Mouse (Mus musculus) heart, embryonic 12.5 days (tissue): ENCODE results near the gene Sla2. TPM values are rescaled to one million over a fixed set of nuclear protein-coding genes. Genes with fewer than 3 reads are reported as not detected.
"Not testable (repeated sequence)": the region's sequence is repeated elsewhere in the genome, so short reads cannot be mapped to it uniquely, and the experiment has no call there.

Experiments
- ATAC-seq: fragments of 200-750 bp; cut with Nextera tagmentation; 2 replicates; pipeline ENCODE4 v1.8.0; 2017; ENCODE audit warnings: moderate TSS enrichment, moderate library complexity; ENCODE audit not compliant: insufficient number of reproducible peaks, low FRiP score
- H3K27ac ChIP-seq: fragments of 300-500 bp; sonication (generic); 2 replicates; pipeline ENCODE4 v1.5.1; 2016; ENCODE audit warnings: mild to moderate bottlenecking, moderate library complexity; ENCODE audit not compliant: poor library complexity, severe bottlenecking
- H3K27me3 ChIP-seq: fragments of 300-500 bp; sonication (generic); replicated peaks from 2 replicates; pipeline ENCODE4 v1.6.1; 2016; ENCODE audit warnings: mild to moderate bottlenecking, moderate library complexity
- H3K36me3 ChIP-seq: fragments of 300-500 bp; sonication (generic); 2 replicates; pipeline ENCODE4 v1.6.1; 2016; ENCODE audit warnings: mild to moderate bottlenecking, moderate library complexity
- H3K4me1 ChIP-seq: fragments of 300-500 bp; sonication (generic); replicated peaks from 2 replicates; pipeline ENCODE4 v1.6.1; 2016; ENCODE audit warnings: mild to moderate bottlenecking
- H3K4me2 ChIP-seq: fragments of 300-500 bp; sonication (generic); 2 replicates; pipeline ENCODE4 v1.6.1; 2016; ENCODE audit warnings: mild to moderate bottlenecking, moderate library complexity
- H3K4me3 ChIP-seq: fragments of 300-500 bp; sonication (generic); 2 replicates; pipeline ENCODE4 v1.5.1; 2016; ENCODE audit warnings: mild to moderate bottlenecking
- H3K9ac ChIP-seq: fragments of 300-500 bp; sonication (generic); 2 replicates; pipeline ENCODE4 v1.6.1; 2016; ENCODE audit warnings: mild to moderate bottlenecking, moderate library complexity
- H3K9me3 ChIP-seq: fragments of 300-500 bp; sonication (generic); replicated peaks from 2 replicates; pipeline ENCODE4 v1.6.1; 2016; ENCODE audit warnings: mild to moderate bottlenecking, moderate library complexity
- WGBS: fragments of 180-500 bp; shearing (Covaris S2); methylation state at CpG from one replicate; pipeline ENCODE4 v1.1.7; 2016; 5-methylcytosine and 5-hydroxymethylcytosine counted together
- polyA plus RNA-seq: library from polyadenylated mRNA; unstranded; fragments of >200 nt; fragmentation: Nextera tagmentation; extraction: Ambion mirVana; gene quantifications from 2 replicates; pipeline ENCODE4 v1.2.1, GENCODE M21; 2016

The Sla2 gene
- polyA plus RNA-seq, 1 experiment from 2014 or later, result 0.55 TPM

GRCm38 (mm10) chr2:156885666-156886065 lies 1.3 kb downstream of the Sla2 start:
- not testable (repeated sequence) for H3K4me3 ChIP-seq
- WGBS, result 72% methylated on average over 2 of the region's 2 CpGs

GRCm38 (mm10) chr2:156884396-156885211 lies 2.4 kb downstream of the Sla2 start:
- H3K4me2 ChIP-seq, result no peak overlapping the region
- WGBS, result 76% methylated on average over 10 of the region's 10 CpGs

More at GRCm38 (mm10) chr2:156885666-156886065, 1.3 kb downstream of the Sla2 start:
- ATAC-seq, H3K9me3 ChIP-seq, H3K27ac ChIP-seq, H3K4me2 ChIP-seq, H3K36me3 ChIP-seq, H3K9ac ChIP-seq, H3K4me1 ChIP-seq, H3K27me3 ChIP-seq: not testable (repeated sequence)

GRCm38 (mm10) chr2:156882431-156883001 lies 4.5 kb downstream of the Sla2 start:
- H3K4me2 ChIP-seq, result no peak overlapping the region
- peak; percentile 41 for ATAC-seq
- no peaks in the 10 kb centered on the region for H3K4me1 ChIP-seq
- WGBS, result 23% methylated on average over 10 of the region's 10 CpGs
- H3K27ac ChIP-seq, result no peak overlapping the region
- H3K9me3 ChIP-seq, result no peaks in the 10 kb centered on the region
- H3K9ac ChIP-seq, result no peak overlapping the region
- no peaks in the 10 kb centered on the region for H3K36me3 ChIP-seq
- H3K27me3 ChIP-seq, result no peaks in the 10 kb centered on the region
- no peak overlapping the region for H3K4me3 ChIP-seq

More at GRCm38 (mm10) chr2:156884396-156885211, 2.4 kb downstream of the Sla2 start:
- ATAC-seq, result no peak
- no peaks in the 10 kb centered on the region for H3K4me1 ChIP-seq
- no peaks in the 10 kb centered on the region for H3K9me3 ChIP-seq
- H3K9ac ChIP-seq, result no peak overlapping the region
- H3K27ac ChIP-seq, result no peak overlapping the region
- no peaks in the 10 kb centered on the region for H3K27me3 ChIP-seq
- H3K4me3 ChIP-seq, result no peak overlapping the region
- H3K36me3 ChIP-seq, result no peaks in the 10 kb centered on the region

- WGBS, result 81% methylated on average over 3 of the region's 3 CpGs
- Histone ChIP-seq H3K27ac (no peak overlapping the region), H3K27me3 (no peaks in the 10 kb centered on the region), H3K4me2 (no peak overlapping the region), H3K9ac (no peak overlapping the region), H3K36me3 (peaks cover 9% of the 10 kb centered on the region), H3K4me1 (no peaks in the 10 kb centered on the region), H3K9me3 (no peaks in the 10 kb centered on the region), H3K4me3 (no peak overlapping the region)
- ATAC-seq, result no peak
These were observed 7.5 kb downstream of the Sla2 start for GRCm38 (mm10) chr2:156879541-156879940.

GRCm38 (mm10) chr2:156877726-156878125 lies 9.3 kb downstream of the Sla2 start:
- no peak for ATAC-seq
- Histone ChIP-seq H3K4me1 (no peaks in the 10 kb centered on the region), H3K27me3 (no peaks in the 10 kb centered on the region), H3K36me3 (peaks cover 26% of the 10 kb centered on the region), H3K9me3 (no peaks in the 10 kb centered on the region), H3K9ac (no peak overlapping the region), H3K4me2 (no peak overlapping the region), H3K4me3 (no peak overlapping the region), H3K27ac (no peak overlapping the region)
- WGBS, result 55% methylated on average over 9 of the region's 9 CpGs

DNA sequence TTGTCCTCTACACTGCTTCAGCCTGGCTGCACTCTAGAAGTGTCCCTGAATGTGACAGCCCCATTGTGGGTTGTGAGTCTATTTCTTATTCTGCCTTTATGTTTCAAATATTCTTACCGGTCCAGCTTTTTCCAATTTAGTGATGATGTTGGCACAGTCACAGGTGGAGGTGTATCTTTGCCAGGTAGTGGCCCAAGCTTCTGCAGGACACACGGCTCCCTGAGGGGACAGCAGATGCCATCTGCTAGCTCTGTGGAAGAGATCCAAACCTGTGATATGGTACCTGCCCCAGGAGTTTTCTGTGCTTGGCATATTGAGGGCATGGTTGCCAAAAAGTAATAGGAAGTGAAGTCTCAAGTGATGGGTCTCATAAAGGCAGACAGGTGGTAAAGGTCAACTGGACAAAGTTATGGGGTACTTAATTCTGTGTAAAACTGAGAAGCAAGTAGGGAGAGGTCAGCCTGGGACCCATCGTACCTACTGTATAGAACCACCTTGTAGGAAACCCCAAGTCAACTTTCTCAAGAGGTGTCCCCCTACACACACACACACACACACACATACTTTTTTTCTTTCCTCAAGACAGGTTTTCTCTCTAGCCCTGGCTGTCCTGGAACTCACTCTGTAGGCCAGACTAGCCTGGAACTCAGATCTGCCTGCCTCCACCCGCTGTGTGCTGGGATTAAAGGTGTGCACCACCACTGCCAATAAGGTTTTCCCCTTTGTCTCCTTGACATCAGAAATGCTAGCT lies 12.1 kb downstream of the Sla2 start:
- Histone ChIP-seq H3K27ac (no peak overlapping the region), H3K9me3 (no peaks in the 10 kb centered on the region), H3K4me1 (peaks cover 6% of the 10 kb centered on the region), H3K36me3 (peaks cover 50% of the 10 kb centered on the region), H3K27me3 (no peaks in the 10 kb centered on the region), H3K4me2 (no peak overlapping the region), H3K4me3 (no peak overlapping the region), H3K9ac (no peak overlapping the region)
- 94% methylated on average over 4 of the region's 4 CpGs for WGBS
- no peak for ATAC-seq

DNA sequence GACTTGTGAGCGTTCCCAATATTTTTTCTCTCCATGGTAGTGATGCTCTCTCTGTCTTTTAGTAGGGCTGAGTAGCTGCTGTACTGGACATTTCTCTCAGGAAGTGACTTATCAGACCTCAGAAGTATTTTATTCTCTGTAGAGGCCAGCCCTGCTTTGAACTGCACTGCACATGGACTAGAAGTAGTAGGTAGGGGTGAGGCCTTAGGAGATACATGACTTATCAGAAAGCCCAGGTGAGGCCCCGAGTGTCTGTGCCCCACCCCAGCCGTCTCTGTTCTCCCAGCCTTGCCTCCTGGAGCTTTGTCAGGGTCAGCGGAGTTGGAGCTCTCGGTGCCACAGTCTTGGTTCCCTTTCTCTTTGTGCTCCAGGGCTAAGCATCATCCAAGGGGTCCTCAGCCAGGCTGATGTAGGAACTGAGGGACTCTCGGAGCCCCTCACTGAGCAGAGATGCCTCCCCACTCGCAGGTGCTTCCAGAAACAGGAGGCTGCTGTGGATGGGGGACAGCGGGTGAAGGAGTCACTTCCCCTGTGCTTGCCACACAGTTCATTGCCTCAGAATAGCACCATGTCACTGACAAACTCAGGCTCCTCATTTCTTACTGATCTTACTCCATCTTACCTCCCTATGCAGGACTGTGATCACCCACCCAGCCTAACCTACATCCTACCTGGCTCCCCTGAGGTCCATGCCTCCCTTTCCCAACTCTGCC lies 12.8 kb downstream of the Sla2 start:
- H3K9me3 ChIP-seq, result no peaks in the 10 kb centered on the region
- no peak overlapping the region for H3K4me3 ChIP-seq
- no peak overlapping the region for H3K4me2 ChIP-seq
- H3K9ac ChIP-seq, result no peak overlapping the region
- no peaks in the 10 kb centered on the region for H3K27me3 ChIP-seq
- ATAC-seq, result no peak
- 84% methylated on average over 8 of the region's 8 CpGs for WGBS
- peaks cover 11% of the 10 kb centered on the region for H3K4me1 ChIP-seq
- H3K36me3 ChIP-seq, result peaks cover 56% of the 10 kb centered on the region
- H3K27ac ChIP-seq, result no peak overlapping the region

DNA sequence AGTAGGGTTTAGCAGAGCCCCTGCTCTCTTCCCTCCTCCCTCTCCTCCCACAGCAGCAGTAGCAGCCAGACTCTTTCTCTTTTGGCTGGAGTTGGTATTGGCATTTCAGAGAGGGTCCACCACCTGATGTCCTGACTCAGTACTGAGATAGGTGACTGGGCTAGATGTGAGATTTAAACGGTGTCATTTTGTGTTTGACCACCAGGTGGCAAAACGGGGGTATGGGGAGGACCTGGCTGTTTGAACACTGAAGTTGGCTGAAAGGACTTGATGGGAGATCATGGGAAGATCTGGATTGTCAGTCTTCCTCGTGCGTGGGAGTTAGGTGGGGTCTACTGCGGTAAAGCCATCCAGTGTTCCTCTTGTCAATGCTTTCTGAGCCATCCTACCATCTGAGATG lies 13.4 kb downstream of the Sla2 start:
- Histone ChIP-seq H3K36me3 (peaks cover 62% of the 10 kb centered on the region), H3K9me3 (no peaks in the 10 kb centered on the region), H3K4me2 (no peak overlapping the region), H3K4me3 (no peak overlapping the region), H3K27me3 (no peaks in the 10 kb centered on the region), H3K27ac (no peak overlapping the region), H3K9ac (no peak overlapping the region), H3K4me1 (peaks cover 17% of the 10 kb centered on the region)
- 0 out of 2 replicates have a peak, but pooled peaks have one; percentile 37 for ATAC-seq
- 28% methylated on average over 5 of the region's 5 CpGs for WGBS

DNA sequence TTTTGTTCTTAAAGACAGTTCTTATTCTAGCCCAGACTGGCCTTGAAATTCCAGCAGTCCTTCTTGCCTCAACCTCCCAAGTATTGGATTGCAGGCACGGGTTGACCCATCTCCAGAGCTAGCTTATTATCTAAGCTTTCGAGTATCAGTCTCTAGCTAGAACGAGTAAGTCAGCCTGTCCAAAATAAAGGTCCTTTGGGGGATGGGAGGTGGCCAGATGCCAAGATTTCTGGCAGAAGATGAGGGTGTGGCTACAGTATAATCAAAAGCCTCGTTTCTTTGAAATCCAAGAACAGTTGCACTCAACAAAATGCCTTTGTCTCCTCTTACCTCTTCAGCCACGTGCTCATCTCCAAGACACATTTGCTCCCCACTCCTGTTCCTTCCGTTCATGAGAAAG lies 16.5 kb downstream of the Sla2 start:
- H3K36me3 ChIP-seq, result peaks cover 91% of the 10 kb centered on the region
- 46% methylated on average over 6 of the region's 6 CpGs for WGBS
- H3K4me2 ChIP-seq, result no peak overlapping the region
- no peaks in the 10 kb centered on the region for H3K27me3 ChIP-seq
- no peak overlapping the region for H3K27ac ChIP-seq
- no peak for ATAC-seq
- no peak overlapping the region for H3K9ac ChIP-seq
- no peak overlapping the region for H3K4me3 ChIP-seq
- H3K9me3 ChIP-seq, result no peaks in the 10 kb centered on the region
- H3K4me1 ChIP-seq, result peaks cover 21% of the 10 kb centered on the region

- Histone ChIP-seq H3K4me1 (peaks cover 27% of the 10 kb centered on the region), H3K27ac (no peak overlapping the region), H3K27me3 (no peaks in the 10 kb centered on the region), H3K36me3 (peaks cover 88% of the 10 kb centered on the region), H3K4me3 (no peak overlapping the region), H3K9me3 (no peaks in the 10 kb centered on the region), H3K9ac (no peak overlapping the region), H3K4me2 (no peak overlapping the region)
- WGBS, result 87% methylated on average over 7 of the region's 7 CpGs
- ATAC-seq, result no peak
These were observed 17.4 kb downstream of the Sla2 start for GRCm38 (mm10) chr2:156869554-156869953.

- no peak for ATAC-seq
- Histone ChIP-seq H3K4me2 (no peak overlapping the region), H3K9me3 (no peaks in the 10 kb centered on the region), H3K4me1 (peaks cover 33% of the 10 kb centered on the region), H3K27ac (no peak overlapping the region), H3K4me3 (no peak overlapping the region), H3K9ac (no peak overlapping the region; the same call in 1 of the 2 replicates), H3K36me3 (peaks cover 83% of the 10 kb centered on the region), H3K27me3 (no peaks in the 10 kb centered on the region)
- WGBS, result 77% methylated on average over 8 of the region's 8 CpGs
These were observed 18.0 kb downstream of the Sla2 start for GRCm38 (mm10) chr2:156868994-156869393.
